Mouse (Mus musculus) liver, embryonic 15.5 days (tissue): ENCODE measurements around the gene Secisbp2. TPM values are rescaled to one million over a fixed set of nuclear protein-coding genes. Genes with fewer than 3 reads are reported as not detected.

Source experiments
- polyA plus RNA-seq: library from polyadenylated mRNA; unstranded; fragments of >200 nt; fragmentation: Nextera tagmentation; extraction: Ambion mirVana; gene quantifications from 2 replicates; pipeline ENCODE4 v1.2.1, GENCODE M21; 2015

Gene Secisbp2
- polyA plus RNA-seq, 1 experiment from 2014 or later = 13.0 TPM

Other genes starting within 250 kb of the Secisbp2 start
- 1.5 and 1.7 TPM in 2 replicates for gene S1pr3, start 243.1 kb upstream of the Secisbp2 start, polyA plus RNA-seq
- gene Shc3, start 82.3 kb upstream of the Secisbp2 start, polyA plus RNA-seq = 0.07 TPM in 1 of 2 replicates, not detected in the other
- gene Cks2, start 6.5 kb upstream of the Secisbp2 start, polyA plus RNA-seq = 345 and 374 TPM in 2 replicates
- 3.8 and 4.6 TPM in 2 replicates for gene Sema4d, start 142.1 kb downstream of the Secisbp2 start, polyA plus RNA-seq
- 13.3 and 14.0 TPM in 2 replicates for gene Gadd45g, start 195.0 kb downstream of the Secisbp2 start, polyA plus RNA-seq